Mouse (Mus musculus) neural tube, embryonic 11.5 days (tissue): ENCODE data around the gene Sfxn2. TPM values are rescaled to one million over a fixed set of nuclear protein-coding genes. Genes with fewer than 3 reads are reported as not detected.
"Not testable (repeated sequence)": the region's sequence is repeated elsewhere in the genome, so short reads cannot be mapped to it uniquely, and the experiment has no call there.

Experiments used
- ATAC-seq: fragments of 200-750 bp; cut with Nextera tagmentation; 2 replicates; pipeline ENCODE4 v1.8.0; 2017; ENCODE audit warnings: moderate number of reproducible peaks, mild to moderate bottlenecking, moderate TSS enrichment, moderate library complexity; ENCODE audit not compliant: insufficient read depth, low FRiP score, low TSS enrichment
- DNase-seq: peaks from one replicate; pipeline ENCODE4 v3.0.0-alpha.2; 2015; ENCODE audit warnings: low spot score
- H3K27ac ChIP-seq: fragments of 300-500 bp; sonication (generic); 2 replicates; pipeline ENCODE4 v1.5.1; 2014; ENCODE audit warnings: low read depth, mild to moderate bottlenecking, low read length
- H3K27me3 ChIP-seq: fragments of 300-500 bp; sonication (generic); 2 replicates; pipeline ENCODE4 v1.6.1; 2014; ENCODE audit warnings: mild to moderate bottlenecking, low read length, mixed read lengths; ENCODE audit not compliant: control insufficient read depth, insufficient read depth
- H3K36me3 ChIP-seq: fragments of 300-500 bp; sonication (generic); 2 replicates; pipeline ENCODE4 v1.6.1; 2014; ENCODE audit warnings: mild to moderate bottlenecking, low read length, moderate library complexity, mixed read lengths; ENCODE audit not compliant: control insufficient read depth, insufficient read depth
- H3K4me1 ChIP-seq: fragments of 300-500 bp; sonication (generic); 2 replicates; pipeline ENCODE4 v1.6.1; 2014; ENCODE audit warnings: low read length, mixed read lengths; ENCODE audit not compliant: control insufficient read depth, insufficient read depth
- H3K4me2 ChIP-seq: fragments of 300-500 bp; sonication (generic); 2 replicates; pipeline ENCODE4 v1.6.1; 2014; ENCODE audit warnings: low read depth, mild to moderate bottlenecking, moderate library complexity
- H3K4me3 ChIP-seq: fragments of 300-500 bp; sonication (generic); 2 replicates; pipeline ENCODE4 v1.5.1; 2014; ENCODE audit warnings: low read depth, low read length
- H3K9ac ChIP-seq: fragments of 300-500 bp; sonication (generic); 2 replicates; pipeline ENCODE4 v1.6.1; 2014; ENCODE audit warnings: mild to moderate bottlenecking, low read length
- H3K9me3 ChIP-seq: fragments of 300-500 bp; sonication (generic); 2 replicates; pipeline ENCODE4 v1.6.1; 2016; ENCODE audit warnings: low read length; ENCODE audit not compliant: control insufficient read depth
- WGBS: fragments of 180-500 bp; shearing (Covaris S2); extraction: QIAGEN DNeasy Blood & Tissue Kit; methylation state at CpG from one replicate; pipeline ENCODE4 v1.1.7; 2014; 5-methylcytosine and 5-hydroxymethylcytosine counted together
- polyA plus RNA-seq: library from polyadenylated mRNA; unstranded; fragments of >200 nt; fragmentation: Nextera tagmentation; extraction: Ambion mirVana; gene quantifications from 2 replicates; pipeline ENCODE4 v1.2.1, GENCODE M21; 2014

Sfxn2 gene
- polyA plus RNA-seq, 1 experiment from 2014 or later = 12.7 TPM

- H3K9ac ChIP-seq = no peak overlapping the region
- no peaks in the 10 kb centered on the region for H3K9me3 ChIP-seq
- ATAC-seq = no peak
- 82% methylated on average over 8 of the region's 8 CpGs for WGBS
- DNase-seq = no peak
- no peak overlapping the region for H3K4me3 ChIP-seq
- H3K4me1 ChIP-seq = no peaks in the 10 kb centered on the region
- H3K4me2 ChIP-seq = no peak overlapping the region
- H3K27me3 ChIP-seq = no peaks in the 10 kb centered on the region
- H3K36me3 ChIP-seq = 0 out of 2 replicates have a peak, but pooled peaks cover 2% of the 10 kb centered on the region
- no peak overlapping the region for H3K27ac ChIP-seq
Observed at GRCm38 (mm10) chr19:46558009-46558408, 15.2 kb upstream of the Sfxn2 start.

GRCm38 (mm10) chr19:46558631-46559030 is 14.5 kb upstream of the Sfxn2 start:
- no peak for DNase-seq
- H3K27ac ChIP-seq = no peak overlapping the region
- ATAC-seq = no peak
- no peaks in the 10 kb centered on the region for H3K9me3 ChIP-seq
- H3K4me2 ChIP-seq = no peak overlapping the region
- 75% methylated on average over 12 of the region's 12 CpGs for WGBS
- H3K36me3 ChIP-seq = 0 out of 2 replicates have a peak, but pooled peaks cover 2% of the 10 kb centered on the region
- no peaks in the 10 kb centered on the region for H3K27me3 ChIP-seq
- no peaks in the 10 kb centered on the region for H3K4me1 ChIP-seq
- no peak overlapping the region for H3K9ac ChIP-seq
- H3K4me3 ChIP-seq = no peak overlapping the region

GRCm38 (mm10) chr19:46562132-46562531 is 11.0 kb upstream of the Sfxn2 start:
- H3K4me3 ChIP-seq = no peak overlapping the region
- no peaks in the 10 kb centered on the region for H3K27me3 ChIP-seq
- H3K4me2 ChIP-seq = no peak overlapping the region
- WGBS = 44% methylated on average over 1 of the region's 1 CpGs
- H3K9me3 ChIP-seq = no peaks in the 10 kb centered on the region
- no peak overlapping the region for H3K9ac ChIP-seq
- H3K4me1 ChIP-seq = no peaks in the 10 kb centered on the region
- no peak overlapping the region for H3K27ac ChIP-seq
- DNase-seq (peak; percentile 44), ATAC-seq (no peak)
- 0 out of 2 replicates have a peak, but pooled peaks cover 2% of the 10 kb centered on the region for H3K36me3 ChIP-seq

DNA sequence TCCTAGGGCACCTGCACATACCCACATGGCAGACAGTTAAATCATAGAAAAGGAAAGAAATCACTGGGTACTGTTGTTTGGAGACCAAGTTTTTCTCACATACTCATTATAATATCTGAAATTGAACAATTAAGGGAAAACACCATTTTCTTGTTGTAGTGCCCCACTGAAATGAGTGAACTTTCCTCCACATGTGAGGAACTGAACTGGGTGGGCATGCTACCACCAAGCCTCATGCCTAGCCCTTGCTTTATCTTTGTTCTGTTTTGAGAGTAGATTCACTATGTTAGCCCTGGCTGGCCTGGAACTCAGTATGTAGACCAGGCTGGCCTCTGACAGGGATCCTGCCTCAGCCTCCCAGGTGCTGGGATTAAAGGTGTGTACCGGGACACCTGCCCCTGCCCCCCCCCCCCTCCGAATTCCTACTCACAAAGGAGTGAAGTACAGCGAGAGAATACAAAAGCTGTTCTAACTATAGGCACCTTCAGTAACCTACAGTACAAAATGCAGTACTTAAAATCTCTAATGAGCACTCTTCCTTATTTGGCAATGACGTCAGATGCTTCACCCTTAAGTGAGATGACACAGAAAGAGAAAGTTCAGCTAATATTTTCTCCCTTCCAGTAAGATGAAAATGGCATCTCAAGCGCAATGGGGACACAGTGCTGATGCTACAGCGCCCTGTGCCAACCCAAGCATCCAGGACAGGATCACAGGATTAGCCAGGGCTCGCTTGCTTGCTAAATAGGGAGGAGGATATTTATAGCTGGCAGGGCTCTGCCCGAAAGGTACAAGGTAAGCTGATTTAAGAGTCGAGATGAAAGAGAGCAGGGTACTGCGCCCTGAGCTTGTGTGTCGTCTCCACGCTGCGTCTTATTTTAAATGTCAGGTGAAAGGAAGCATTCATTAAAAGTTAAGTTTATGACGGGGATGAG is 10.3 kb upstream of the Sfxn2 start:
- no peaks in the 10 kb centered on the region for H3K4me1 ChIP-seq
- ATAC-seq (no peak), DNase-seq (no peak)
- H3K36me3 ChIP-seq = no peaks in the 10 kb centered on the region
- H3K9me3 ChIP-seq = no peaks in the 10 kb centered on the region
- no peak overlapping the region for H3K27ac ChIP-seq
- no peak overlapping the region for H3K9ac ChIP-seq
- H3K4me2 ChIP-seq = no peak overlapping the region
- no peak overlapping the region for H3K4me3 ChIP-seq
- no peaks in the 10 kb centered on the region for H3K27me3 ChIP-seq
- 88% methylated on average over 14 of the region's 14 CpGs for WGBS

DNA sequence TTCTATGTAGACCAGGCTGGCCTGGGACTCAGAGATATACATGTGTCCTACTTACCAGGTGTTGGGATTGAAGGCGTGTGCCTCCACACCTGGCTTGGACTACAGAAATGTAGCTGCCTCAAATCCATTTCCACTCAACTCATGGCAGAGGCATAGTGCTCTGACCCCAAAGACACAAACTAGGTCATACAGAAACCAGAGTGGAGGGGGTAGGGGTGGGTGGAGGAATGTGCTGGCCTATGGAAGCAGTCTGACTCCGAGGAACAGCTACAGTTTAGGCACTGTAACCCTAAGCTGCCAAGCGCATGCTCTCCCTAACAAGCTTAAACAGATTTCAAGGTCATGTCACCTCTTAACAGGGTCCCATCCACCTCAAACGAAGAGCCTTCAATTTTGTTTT is 9.6 kb upstream of the Sfxn2 start:
- ATAC-seq (no peak), DNase-seq (no peak)
- Histone ChIP-seq H3K4me3 (no peak overlapping the region), H3K27ac (no peak overlapping the region), H3K36me3 (no peaks in the 10 kb centered on the region), H3K27me3 (no peaks in the 10 kb centered on the region), H3K9me3 (no peaks in the 10 kb centered on the region), H3K4me2 (no peak overlapping the region), H3K4me1 (no peaks in the 10 kb centered on the region), H3K9ac (no peak overlapping the region)
- 91% methylated on average over 4 of the region's 4 CpGs for WGBS

- no peaks in the 10 kb centered on the region for H3K27me3 ChIP-seq
- no peak overlapping the region for H3K9ac ChIP-seq
- H3K4me3 ChIP-seq = no peak overlapping the region
- no peaks in the 10 kb centered on the region for H3K4me1 ChIP-seq
- no peaks in the 10 kb centered on the region for H3K9me3 ChIP-seq
- DNase-seq (no peak), ATAC-seq (no peak)
- whole genome bisulfite sequencing = 80% methylated on average over 14 of the region's 14 CpGs
- no peaks in the 10 kb centered on the region for H3K36me3 ChIP-seq
- H3K27ac ChIP-seq = no peak overlapping the region
- no peak overlapping the region for H3K4me2 ChIP-seq
Observed at GRCm38 (mm10) chr19:46564043-46564462, 9.1 kb upstream of the Sfxn2 start.

GRCm38 (mm10) chr19:46571211-46571877 is 1.8 kb upstream of the Sfxn2 start:
- H3K9ac ChIP-seq, H3K27ac ChIP-seq, H3K4me1 ChIP-seq, DNase-seq, H3K4me2 ChIP-seq, H3K9me3 ChIP-seq, ATAC-seq, H3K4me3 ChIP-seq, H3K36me3 ChIP-seq, H3K27me3 ChIP-seq: not testable (repeated sequence)
- 80% methylated on average over 3 of the region's 3 CpGs for whole genome bisulfite sequencing

GRCm38 (mm10) chr19:46571878-46572244 is 1.3 kb upstream of the Sfxn2 start:
- H3K4me3 ChIP-seq = peak overlapping the region; percentile 71
- no peak for ATAC-seq
- H3K4me1 ChIP-seq = peaks cover 6% of the 10 kb centered on the region
- peak overlapping the region; percentile 52 for H3K4me2 ChIP-seq
- no peaks in the 10 kb centered on the region for H3K9me3 ChIP-seq
- no peaks in the 10 kb centered on the region for H3K36me3 ChIP-seq
- 33% methylated on average over 10 of the region's 10 CpGs for WGBS
- H3K27me3 ChIP-seq = no peaks in the 10 kb centered on the region
- H3K9ac ChIP-seq = no peak overlapping the region
- DNase-seq = peak; percentile 23
- no peak overlapping the region for H3K27ac ChIP-seq
